Mouse (Mus musculus) liver, embryonic 14.5 days (tissue): ENCODE results near the gene Slc27a5. TPM values are rescaled to one million over a fixed set of nuclear protein-coding genes. Genes with fewer than 3 reads are reported as not detected.

ENCODE experiments used
- ATAC-seq: fragments of 200-750 bp; cut with Nextera tagmentation; 2 replicates; pipeline ENCODE4 v1.8.0; 2017; ENCODE audit warnings: moderate number of reproducible peaks, mild to moderate bottlenecking, moderate library complexity; ENCODE audit not compliant: insufficient read depth
- DNase-seq, 3 experiments: peaks; one replicate each; pipeline ENCODE4 v3.0.0-alpha.2; 2012 to 2013; ENCODE audit warnings: low read depth in 3 of 3, low spot score in 3 of 3
- H3K27ac ChIP-seq: fragments of 300-500 bp; sonication (generic); 2 replicates; pipeline ENCODE4 v1.5.1; 2014; ENCODE audit warnings: moderate library complexity, mild to moderate bottlenecking, control low read depth, inconsistent platforms
- H3K27me3 ChIP-seq: fragments of 300-500 bp; sonication (generic); 2 replicates; pipeline ENCODE4 v1.6.1; 2014; ENCODE audit warnings: mild to moderate bottlenecking, low read length, moderate library complexity; ENCODE audit not compliant: control insufficient read depth, insufficient read depth
- H3K36me3 ChIP-seq: fragments of 300-500 bp; sonication (generic); replicated peaks from 2 replicates; pipeline ENCODE4 v1.6.1; 2014; ENCODE audit warnings: low read depth; ENCODE audit not compliant: control insufficient read depth, insufficient read depth
- H3K4me1 ChIP-seq, 2 experiments: fragments of 200-500 bp in 1 of 2; fragments of 300-500 bp in 1 of 2; sonication (generic) in 1 of 2; replicated peaks; 2 replicates each; pipeline ENCODE4 v1.6.1; 2012 to 2014; ENCODE audit warnings: antibody characterized with exemption in 1 of 2, inconsistent platforms in 1 of 2, low read length in 1 of 2; ENCODE audit not compliant: control insufficient read depth in 2 of 2, insufficient read depth in 2 of 2
- H3K4me2 ChIP-seq: fragments of 300-500 bp; sonication (generic); 2 replicates; pipeline ENCODE4 v1.6.1; 2014; ENCODE audit warnings: low read depth, mild to moderate bottlenecking, control low read depth, moderate library complexity
- H3K4me3 ChIP-seq, 2 experiments: fragments of 200-500 bp in 1 of 2; fragments of 300-500 bp in 1 of 2; sonication (generic) in 1 of 2; 2 replicates each; pipeline ENCODE4 v1.5.1; 2012 to 2014; ENCODE audit warnings: low read depth in 2 of 2, low read length in 2 of 2, mild to moderate bottlenecking in 2 of 2, control low read depth in 1 of 2, inconsistent platforms in 1 of 2, moderate library complexity in 1 of 2; ENCODE audit not compliant: insufficient read depth in 1 of 2
- H3K9ac ChIP-seq: fragments of 300-500 bp; sonication (generic); replicated peaks from 2 replicates; pipeline ENCODE4 v1.6.1; 2014; ENCODE audit warnings: mild to moderate bottlenecking, control low read depth, moderate library complexity
- H3K9me3 ChIP-seq: fragments of 300-500 bp; sonication (generic); 2 replicates; pipeline ENCODE4 v1.6.1; 2016; ENCODE audit warnings: low read length, mixed read lengths; ENCODE audit not compliant: control insufficient read depth
- CTCF ChIP-seq: IDR thresholded peaks from 2 replicates; pipeline ENCODE4 v1.5.1; 2016; ENCODE audit warnings: antibody characterized with exemption, low read depth, control low read depth
- EP300 ChIP-seq: IDR thresholded peaks from 2 replicates; pipeline ENCODE4 v1.6.1; 2016; ENCODE audit warnings: antibody characterized with exemption, low read depth
- WGBS: fragments of 180-500 bp; shearing (Covaris S2); extraction: QIAGEN DNeasy Blood & Tissue Kit; methylation state at CpG from one replicate; pipeline ENCODE4 v1.1.7; 2014; ENCODE audit not compliant: insufficient replicate concordance; 5-methylcytosine and 5-hydroxymethylcytosine counted together
- polyA plus RNA-seq, 2 experiments: library from polyadenylated mRNA; depleted of rRNA in 1 of 2; stranded (reverse) in 1 of 2; unstranded in 1 of 2; fragments of >200 nt; fragmentation: Nextera tagmentation in 1 of 2; extraction: Ambion mirVana in 1 of 2; gene quantifications; 2 replicates each; pipeline versions ENCODE4 v1.2.1 to v1.2.3; 2012 to 2014

Gene Slc27a5
- polyA plus RNA-seq, 2 experiments = 4.9 to 10.1 TPM

- Histone ChIP-seq H3K9ac (no peak within 1 kb of the TSS), H3K27ac (no peak within 1 kb of the TSS), H3K4me2 (no peak within 1 kb of the TSS), H3K4me3 (no peak within 1 kb of the TSS), H3K9me3 (no peaks in the 10 kb centered on the region), H3K36me3 (no peaks in the 10 kb centered on the region), H3K4me1 (no peaks in the 10 kb centered on the region), H3K27me3 (no peaks in the 10 kb centered on the region)
- 69% methylated on average over 3 of the region's 3 CpGs for WGBS
- TF ChIP-seq EP300 (no peak), CTCF (no peak)
- no peak for ATAC-seq
- no peak for DNase-seq
Measured at GRCm38 (mm10) chr7:12998851-12999250, 859 bp upstream of the Slc27a5 start, which contains the start of gene Trim28. Trim28 (plus strand) TSS chr7:12999114.

- H3K27me3 ChIP-seq = no peaks in the 10 kb centered on the region
- DNase-seq = no peak
- no peak overlapping the region for H3K4me3 ChIP-seq
- H3K9me3 ChIP-seq = no peaks in the 10 kb centered on the region
- 0 out of 2 replicates have a peak overlapping the region, but pooled peaks have one; percentile 11 for H3K4me2 ChIP-seq
- H3K4me1 ChIP-seq = no peaks in the 10 kb centered on the region
- no peak for TF ChIP-seq EP300
- no peak for ATAC-seq
- H3K27ac ChIP-seq = no peak overlapping the region
- 61% methylated on average over 5 of the region's 5 CpGs for WGBS
- H3K36me3 ChIP-seq = no peaks in the 10 kb centered on the region
- 0 out of 2 replicates have a peak overlapping the region, but pooled peaks have one; percentile 13 for H3K9ac ChIP-seq
Measured at GRCm38 (mm10) chr7:12997230-12997629, 762 bp downstream of the Slc27a5 start.

GRCm38 (mm10) chr7:12995862-12996261, 2.1 kb downstream of the Slc27a5 start:
- Histone ChIP-seq H3K4me3 (no peak overlapping the region), H3K27ac (no peak overlapping the region), H3K27me3 (no peaks in the 10 kb centered on the region), H3K4me2 (no peak overlapping the region), H3K36me3 (no peaks in the 10 kb centered on the region), H3K9me3 (no peaks in the 10 kb centered on the region), H3K4me1 (no peaks in the 10 kb centered on the region; a peak in 1 of 4 replicates), H3K9ac (no peak overlapping the region)
- TF ChIP-seq CTCF = no peak
- no peak for TF ChIP-seq EP300
- DNase-seq (no peak), ATAC-seq (no peak)

- no peak for DNase-seq
- no peak overlapping the region for H3K4me3 ChIP-seq
- H3K27me3 ChIP-seq = no peaks in the 10 kb centered on the region
- TF ChIP-seq EP300 (no peak), CTCF (no peak)
- ATAC-seq = no peak
- peaks cover 2 to 8% of the 10 kb centered on the region in 2 experiments for H3K4me1 ChIP-seq
- H3K4me2 ChIP-seq = no peak overlapping the region
- 71% methylated on average over 10 of the region's 10 CpGs for WGBS
- H3K36me3 ChIP-seq = no peaks in the 10 kb centered on the region
- H3K27ac ChIP-seq = no peak overlapping the region
- no peaks in the 10 kb centered on the region for H3K9me3 ChIP-seq
- H3K9ac ChIP-seq = no peak overlapping the region
Measured at GRCm38 (mm10) chr7:12993148-12993547, 4.8 kb downstream of the Slc27a5 start.

GRCm38 (mm10) chr7:12992222-12992621, 5.8 kb downstream of the Slc27a5 start:
- Histone ChIP-seq H3K9ac (no peak overlapping the region), H3K4me2 (no peak overlapping the region), H3K9me3 (no peaks in the 10 kb centered on the region), H3K27me3 (no peaks in the 10 kb centered on the region), H3K36me3 (no peaks in the 10 kb centered on the region), H3K4me1 (peaks cover 12 to 17% of the 10 kb centered on the region in 2 experiments), H3K27ac (no peak overlapping the region), H3K4me3 (no peak overlapping the region)
- TF ChIP-seq CTCF (peak; percentile 67), EP300 (no peak)
- WGBS = 1% methylated on average over 3 of the region's 3 CpGs
- ATAC-seq (no peak), DNase-seq (peak in 1 of 3 experiments; percentile 50)
